Mouse (Mus musculus) lung, postnatal 36 days (tissue): ENCODE measurements around the gene Arhgef3.
A peak's percentile ranks its signal among the peaks of the same experiment; 100 is the strongest.

Source experiments
- DNase-seq: peaks from one replicate; pipeline ENCODE4 v3.0.0; 2022; ENCODE audit warnings: mixed read lengths

Arhgef3 gene

DNA sequence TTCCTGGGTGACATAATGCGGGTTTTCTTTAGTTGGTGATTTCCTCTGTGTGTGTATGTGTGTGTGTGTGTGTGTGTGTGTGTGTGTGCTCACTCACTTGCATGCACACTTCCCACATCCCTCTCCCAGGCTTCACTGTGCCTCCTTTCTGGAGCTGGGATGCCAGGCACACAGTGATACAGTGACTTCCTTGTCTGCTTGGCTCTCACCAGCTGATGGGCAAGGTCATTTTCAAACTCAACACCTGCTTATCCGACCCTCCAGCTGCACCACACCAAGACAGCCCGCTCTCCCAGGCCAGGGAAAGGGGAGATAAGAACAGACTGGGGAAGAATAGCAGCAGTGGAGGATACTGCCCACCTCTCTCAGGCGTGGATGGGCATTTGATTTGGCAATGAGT, 52.5 kb downstream of the Arhgef3 start:
- DNase-seq: no peak

DNA sequence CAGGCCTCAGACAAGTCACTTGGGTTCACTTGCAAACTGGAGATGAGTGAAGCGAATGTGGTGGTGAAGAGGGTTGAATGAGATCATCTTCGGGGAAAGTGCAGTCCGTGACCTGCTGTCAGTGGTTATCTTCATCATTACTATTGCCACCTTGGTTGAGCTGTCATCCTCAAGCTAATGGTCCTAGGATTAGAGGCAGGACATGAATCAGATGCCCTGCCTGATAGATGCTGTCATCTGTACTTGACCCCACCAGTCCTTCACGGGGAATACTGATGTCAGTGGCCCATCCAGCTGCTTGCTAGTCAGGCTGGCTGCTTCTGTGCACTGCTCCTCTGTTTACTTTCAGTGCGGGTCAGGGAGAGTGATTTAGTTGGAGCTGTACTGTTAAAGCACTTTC, 53.7 kb downstream of the Arhgef3 start:
- DNase-seq: no peak

DNA sequence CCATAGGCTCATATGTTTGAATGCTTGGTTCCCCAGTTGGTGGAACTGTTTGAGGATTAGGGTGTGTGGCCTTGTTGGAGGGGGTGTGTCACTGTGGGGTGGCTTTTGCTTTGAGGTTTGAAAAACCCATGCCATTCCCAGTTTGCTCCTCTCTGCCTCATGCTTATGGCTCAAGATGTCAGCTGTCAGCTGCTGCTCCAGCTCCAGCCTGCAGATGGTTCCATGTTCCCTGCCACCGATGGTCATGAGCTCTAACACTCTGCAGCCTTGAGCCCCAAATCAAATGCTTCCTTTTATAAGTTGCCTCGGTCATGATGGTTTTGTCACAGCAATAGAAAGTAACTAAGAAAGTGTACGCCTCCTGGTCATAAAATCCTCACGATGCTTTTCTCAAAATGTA, 54.6 kb downstream of the Arhgef3 start:
- no peak for DNase-seq

DNA sequence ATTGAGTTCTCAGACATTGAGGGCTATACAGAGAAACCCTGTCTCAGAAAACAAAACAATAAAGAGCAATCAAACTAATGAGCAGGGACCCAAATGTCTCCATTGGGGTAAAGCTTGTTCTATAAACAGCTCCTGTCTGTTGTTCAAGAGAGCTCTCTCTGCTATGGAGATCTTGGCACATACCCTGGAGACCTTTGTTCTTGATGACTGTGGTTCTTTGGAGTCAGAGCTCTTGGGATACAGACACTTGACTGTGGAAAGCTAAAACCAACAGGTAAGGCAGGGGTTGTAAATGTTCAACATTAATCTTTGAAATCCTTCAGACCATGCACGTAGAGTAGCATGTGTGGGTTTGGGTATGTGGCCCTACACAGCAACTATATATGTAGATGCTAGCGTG, 55.7 kb downstream of the Arhgef3 start:
- DNase-seq: no peak

DNA sequence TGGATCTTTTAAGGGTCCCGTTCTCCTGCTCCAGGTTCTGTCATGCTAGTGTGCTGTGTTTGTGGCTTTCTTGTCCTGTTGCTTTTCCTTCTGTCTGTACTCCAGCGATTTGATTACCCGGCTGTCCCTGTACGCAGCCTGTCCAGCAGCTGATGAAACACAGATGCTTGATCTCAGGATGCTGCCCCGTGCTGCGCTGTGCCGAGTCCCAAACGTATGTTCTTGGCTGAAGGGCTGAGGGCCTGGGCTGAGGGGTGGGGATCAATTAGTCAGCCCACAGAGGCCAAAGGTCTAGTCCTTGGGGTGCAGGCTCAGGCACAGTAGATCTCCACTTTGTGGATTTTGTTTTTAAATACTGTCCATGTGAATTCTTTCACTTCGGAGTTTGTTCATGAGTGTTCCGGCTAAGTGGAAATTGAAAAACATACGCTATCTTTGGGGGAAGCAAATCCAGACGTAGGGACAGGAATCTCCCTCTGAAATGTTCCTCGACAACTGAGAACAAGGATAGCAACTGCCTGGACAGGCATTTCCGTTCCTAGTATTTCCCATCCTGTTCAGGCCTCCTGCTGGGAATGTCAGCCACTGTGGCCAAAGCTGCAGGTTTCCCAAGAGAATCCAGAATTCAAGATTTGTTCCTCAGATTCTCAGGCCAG, 56.6 kb downstream of the Arhgef3 start:
- peak; percentile 37 for DNase-seq

DNA sequence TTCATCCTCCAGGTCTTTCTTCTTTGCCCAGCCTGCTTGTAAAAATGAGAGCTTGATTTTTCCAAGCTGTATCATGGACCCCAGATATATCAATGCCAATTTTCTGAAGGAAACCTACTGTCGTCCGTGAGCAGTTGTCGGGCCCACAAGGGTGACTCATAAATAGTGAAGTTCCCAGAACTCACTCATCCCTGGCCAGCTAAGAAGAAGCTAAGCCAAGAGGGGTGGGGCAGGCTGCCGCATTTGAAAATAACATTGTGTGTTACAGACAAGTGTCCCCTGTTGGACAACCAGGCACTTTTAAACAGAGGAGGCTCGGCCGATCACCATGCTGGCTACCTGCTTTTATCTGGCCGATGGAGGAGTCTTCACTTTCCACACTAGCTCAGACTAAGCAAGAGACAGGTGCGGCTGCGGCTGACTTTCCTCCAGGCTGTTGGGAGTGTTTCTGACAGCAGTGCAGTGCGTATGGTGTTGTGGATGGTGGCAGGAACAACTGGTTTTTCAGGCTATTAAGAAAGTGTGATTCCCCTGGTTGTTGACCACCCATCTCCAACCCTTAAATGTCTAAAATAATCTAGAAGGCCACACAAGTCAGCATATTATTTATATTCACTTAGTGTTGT, 58.6 kb downstream of the Arhgef3 start:
- peak; percentile 85 for DNase-seq

DNA sequence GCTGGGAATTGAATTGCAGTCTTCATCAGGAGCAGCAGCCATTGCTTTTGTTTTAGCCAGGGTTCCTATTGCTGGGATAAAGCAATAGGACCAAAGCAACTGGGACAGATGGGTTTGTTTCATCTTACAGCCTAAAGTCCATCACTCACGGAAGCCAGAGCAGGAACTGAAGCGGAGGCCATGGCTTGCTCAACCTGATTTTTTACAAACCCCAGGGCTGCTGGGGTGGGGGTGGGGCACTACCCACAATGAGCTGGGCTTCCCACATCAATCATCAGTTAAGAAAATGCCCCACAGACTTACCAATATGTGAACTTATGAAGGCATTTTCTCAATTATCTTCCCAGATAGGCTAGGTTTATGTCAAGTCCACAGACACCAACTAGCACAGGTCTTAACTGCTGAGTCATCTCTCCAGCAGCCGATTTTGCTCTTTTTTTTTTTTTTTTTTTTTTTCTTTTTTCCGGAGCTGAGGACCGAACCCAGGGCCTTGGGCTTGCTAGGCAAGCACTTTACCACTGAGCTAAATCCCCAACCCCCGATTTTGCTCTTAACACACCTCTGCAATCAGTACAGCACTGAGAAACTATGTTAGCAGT, 59.6 kb downstream of the Arhgef3 start:
- no peak for DNase-seq

DNA sequence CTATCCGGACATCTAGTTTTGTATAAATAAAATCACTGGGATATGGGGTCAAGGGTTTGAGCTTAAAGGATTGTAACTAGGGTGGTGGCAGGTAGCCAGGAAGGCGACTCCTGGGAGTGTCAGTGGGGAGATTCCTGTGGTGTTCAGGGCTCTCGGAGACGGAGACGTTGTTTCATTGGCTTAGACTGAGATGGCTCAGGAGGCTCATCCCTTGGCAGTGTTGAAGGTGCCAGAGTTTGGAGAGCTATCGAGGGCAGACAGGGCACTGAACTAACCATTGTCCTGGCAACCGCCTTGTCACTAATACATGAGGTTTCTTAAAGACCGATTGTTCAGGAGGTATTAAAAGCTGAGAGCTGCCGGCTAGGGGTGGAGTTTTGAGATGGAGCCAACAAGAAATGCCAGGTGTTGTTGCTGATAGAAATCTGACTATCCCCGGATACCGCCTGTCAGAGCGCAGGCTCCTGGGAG, 60.2 kb downstream of the Arhgef3 start:
- peak; percentile 62 for DNase-seq

DNA sequence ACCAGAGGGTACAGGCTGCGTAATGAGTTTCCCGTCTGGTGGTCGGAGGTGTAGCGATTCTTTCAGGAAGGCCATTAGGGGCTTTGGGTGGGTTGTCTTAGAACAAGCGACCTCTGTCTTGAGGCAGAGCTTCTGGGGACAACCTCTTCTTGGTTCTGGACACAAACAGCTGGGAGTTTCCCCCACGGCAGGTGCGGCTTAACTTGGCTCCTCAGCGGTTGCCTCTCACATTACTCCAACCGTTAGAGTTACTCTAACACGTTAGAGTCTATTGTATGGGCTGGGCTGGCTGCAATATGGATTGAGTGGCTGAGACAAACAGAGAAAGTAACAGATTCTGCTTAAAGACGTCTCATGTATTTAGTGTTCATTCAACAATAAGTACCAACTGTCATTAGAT, 60.6 kb downstream of the Arhgef3 start:
- DNase-seq: no peak

DNA sequence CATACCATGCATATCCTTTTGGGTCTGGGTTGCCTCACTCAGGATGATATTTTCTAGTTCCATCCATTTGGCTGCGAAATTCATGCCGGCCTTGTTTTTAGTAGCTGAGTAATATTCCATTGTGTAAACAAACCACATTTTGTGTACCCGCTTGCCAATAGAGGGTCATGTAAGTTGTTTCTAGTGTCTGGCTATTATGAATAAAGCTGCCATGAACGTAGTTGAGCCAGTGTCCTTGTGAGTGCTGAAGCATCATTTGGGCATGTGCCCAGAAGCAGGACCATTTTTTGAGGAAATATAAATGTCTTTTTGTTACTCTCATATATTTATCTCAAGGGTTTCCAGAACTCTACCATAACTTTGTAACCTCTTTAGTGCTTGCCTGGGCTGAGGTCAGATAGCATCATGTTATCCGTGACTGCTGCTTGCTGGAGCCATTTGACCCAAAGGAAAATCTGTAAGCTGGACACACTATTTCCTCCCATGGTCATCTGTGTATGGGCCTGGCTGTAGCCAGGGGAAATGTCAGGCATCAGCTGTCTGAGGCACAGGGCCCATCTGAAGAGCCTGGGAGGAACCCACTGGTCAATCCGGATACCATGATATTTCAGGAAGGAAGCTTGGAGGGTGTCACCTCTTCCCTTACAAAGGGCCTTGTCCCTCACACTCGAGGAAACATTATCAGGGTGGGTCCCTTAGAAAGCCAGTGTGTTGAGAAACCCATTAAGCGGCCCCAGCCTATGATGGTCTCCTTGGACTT, 63.3 kb downstream of the Arhgef3 start:
- DNase-seq: peak; percentile 83

DNA sequence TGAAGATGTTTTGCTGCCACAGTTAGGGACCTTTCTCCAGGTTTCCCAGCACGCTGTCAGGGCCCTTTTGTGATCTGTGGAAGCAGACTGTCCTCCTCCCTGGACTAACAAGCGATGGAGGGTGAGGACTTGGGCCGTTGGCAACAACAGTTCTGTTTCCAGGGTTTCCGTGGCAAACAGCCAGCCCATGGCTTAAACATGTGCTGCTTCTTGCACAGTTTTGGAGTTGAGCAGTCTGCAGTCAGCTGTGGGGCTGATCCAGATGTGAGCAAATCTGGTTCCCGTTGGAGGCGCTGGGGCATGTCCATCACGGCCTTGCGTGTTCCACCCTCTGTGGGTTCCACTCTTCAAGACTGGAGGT, 63.8 kb downstream of the Arhgef3 start:
- peak; percentile 90 for DNase-seq

DNA sequence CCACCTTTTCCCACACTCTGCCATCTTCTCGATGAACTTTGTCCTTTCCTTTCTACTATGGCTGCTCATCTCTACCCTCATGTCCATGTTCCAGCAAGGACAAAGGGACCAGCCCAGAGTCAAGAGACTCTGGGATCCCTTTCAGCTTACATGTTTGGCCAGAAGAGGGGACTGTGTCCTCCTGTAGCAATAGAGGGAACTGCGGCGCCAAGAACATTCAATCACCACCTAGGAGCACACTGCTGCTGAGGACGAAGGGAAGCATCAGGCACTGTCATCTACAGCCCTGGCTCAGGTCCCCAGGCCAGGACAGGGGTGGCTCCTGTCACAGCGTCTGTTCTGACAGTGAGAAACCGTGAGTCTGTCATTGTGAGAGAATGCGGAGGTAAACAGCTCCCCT, 65.1 kb downstream of the Arhgef3 start:
- no peak for DNase-seq

DNA sequence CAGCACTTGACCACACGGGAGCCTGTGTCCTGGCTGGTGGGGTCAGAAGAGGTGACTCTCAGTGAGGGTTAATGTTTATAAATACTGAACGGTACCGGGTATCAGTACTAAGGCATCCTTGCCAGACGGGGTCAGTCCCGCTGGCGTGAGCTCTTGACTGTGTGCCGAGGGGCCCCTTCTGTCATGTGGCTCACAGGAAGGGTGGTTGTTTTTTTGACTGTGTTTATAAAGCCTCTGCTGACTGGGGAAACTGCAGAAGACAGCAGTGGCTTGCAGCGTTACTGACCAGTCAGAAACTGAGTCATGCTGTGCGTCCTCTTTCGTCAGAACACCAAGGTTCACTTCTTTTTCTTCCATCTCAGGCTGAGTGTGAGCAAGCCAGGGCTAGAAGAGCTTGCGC, 67.4 kb downstream of the Arhgef3 start:
- DNase-seq: peak; percentile 81

DNA sequence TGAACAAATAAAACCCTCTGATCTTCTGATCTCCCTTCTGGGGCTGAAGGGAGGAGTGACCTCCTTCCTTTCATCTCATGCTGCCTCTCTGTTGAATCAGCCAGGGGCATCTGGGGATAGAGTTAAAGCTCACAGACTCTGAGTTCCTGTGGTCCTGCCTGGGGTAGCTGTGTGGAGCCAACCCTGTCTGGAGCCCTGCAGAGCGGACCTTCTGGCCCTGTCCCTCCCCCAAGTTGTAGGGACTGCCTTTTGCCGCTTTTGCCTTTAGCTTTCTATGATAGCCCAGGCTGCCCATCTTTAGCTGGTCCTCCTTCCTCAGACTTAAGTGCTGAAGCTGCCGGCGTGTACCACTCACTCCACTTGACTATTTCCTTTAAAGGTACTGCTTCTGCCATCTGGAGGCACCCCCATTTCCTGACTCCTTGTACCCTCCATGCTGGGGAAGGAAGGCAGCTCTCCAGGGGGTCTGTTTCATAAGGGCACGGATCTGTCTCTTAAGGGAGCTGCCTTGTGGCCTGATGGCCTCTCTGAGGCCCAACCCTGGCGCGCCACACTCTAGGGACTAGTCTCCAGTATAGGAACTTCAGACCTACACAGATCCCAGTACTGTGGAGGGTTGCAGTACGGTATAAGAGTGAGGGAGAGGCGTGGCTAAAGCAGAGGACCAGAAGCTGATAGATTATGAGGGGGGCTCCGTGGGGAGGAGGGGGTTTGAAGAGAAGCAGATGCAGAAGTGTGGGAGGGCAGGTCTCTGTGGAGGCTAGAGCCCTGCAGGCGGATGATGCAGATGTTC, 68.1 kb downstream of the Arhgef3 start:
- DNase-seq: no peak

DNA sequence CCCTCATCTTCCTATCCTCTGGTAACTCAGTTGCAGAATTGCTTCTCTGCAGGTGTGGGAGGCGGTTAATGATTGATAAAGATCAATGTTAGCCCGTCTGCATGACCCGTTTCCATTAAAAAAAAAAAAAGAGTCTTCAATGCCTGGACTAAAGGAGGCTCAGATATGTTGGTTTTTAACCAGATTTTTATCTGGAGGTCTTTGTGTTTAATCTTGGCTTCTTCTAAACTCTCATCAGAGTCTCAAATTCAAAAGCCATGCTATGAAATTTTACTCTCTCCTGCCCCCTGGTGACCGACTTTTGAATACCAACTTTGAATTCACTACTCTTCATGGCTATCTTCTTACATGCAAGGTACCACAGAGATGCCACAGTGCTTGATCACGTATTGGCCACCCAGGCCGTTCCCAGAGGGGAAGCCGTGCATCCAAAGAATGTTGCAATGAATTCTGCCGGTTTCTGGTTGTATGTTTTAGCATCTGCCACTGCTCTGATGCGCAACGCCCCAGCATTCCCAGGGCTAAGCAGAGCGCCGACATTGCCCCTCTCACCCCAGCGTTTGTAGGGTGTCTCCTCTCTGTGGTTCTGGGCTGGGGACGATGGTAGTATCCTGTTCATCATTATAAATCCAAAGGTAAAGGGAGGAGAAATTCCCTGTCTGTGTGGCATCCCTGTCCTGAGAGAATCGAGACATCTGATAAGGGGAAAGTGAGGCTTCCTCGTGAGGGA, 69.0 kb downstream of the Arhgef3 start:
- peak; percentile 89 for DNase-seq

DNA sequence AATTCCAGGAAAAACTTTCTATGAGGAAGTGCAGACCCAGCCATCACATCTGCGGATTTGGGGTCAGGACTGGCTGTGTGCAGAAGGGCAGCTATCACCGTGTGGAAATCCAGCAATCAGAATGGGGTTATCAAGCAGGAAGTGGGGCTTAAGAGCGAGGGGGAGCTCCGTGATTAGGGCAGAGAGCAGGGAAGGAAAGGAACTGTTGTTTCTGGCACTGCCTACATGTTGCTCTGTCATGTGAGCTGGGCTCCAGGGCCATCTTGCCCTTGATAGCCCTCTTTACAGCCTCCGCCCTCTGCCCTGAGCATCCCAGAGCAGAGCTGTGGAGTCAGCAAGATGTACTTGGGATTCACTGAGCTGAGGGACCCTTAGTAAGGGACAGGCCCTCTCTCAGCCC, 71.2 kb downstream of the Arhgef3 start:
- no peak for DNase-seq

DNA sequence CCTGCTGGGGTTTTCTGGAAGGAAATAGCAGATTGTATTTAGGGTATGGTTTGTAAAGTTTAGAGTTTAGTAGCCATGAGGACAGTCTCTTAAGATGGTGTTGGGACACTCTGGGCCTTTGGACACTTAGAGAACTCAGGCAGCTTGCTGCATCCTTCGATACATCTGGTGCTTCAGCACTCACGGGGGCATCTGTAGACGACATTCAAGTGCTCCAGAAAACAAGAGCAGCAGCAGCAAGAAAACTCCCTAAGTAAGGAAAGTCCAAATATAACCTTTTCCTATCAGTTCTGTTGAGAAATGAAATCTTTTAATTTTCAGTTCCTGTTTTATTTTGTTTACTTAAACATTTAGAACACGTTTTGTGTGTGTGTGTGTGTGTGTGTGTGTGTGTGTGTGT, 71.9 kb downstream of the Arhgef3 start:
- DNase-seq: no peak

DNA sequence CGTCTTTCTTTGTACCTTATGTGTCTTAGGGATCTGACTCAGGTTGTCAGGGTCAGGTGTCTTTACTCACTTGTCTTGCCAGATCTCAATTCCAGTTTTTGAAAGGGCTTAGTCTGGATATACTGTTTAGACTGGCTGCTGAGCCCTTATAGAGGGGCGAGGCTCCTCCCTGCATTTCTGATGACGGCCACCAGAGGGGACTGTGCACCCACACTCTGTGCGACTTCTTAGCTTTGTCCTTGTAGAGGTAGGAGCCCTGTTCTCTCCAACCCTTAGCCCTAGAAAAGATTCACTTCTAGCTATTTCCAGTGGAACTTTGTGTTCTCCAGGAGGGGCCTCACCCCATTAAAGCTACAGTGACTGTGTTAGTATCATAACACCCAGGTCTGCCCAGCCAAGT, 72.3 kb downstream of the Arhgef3 start:
- peak; percentile 88 for DNase-seq

DNA sequence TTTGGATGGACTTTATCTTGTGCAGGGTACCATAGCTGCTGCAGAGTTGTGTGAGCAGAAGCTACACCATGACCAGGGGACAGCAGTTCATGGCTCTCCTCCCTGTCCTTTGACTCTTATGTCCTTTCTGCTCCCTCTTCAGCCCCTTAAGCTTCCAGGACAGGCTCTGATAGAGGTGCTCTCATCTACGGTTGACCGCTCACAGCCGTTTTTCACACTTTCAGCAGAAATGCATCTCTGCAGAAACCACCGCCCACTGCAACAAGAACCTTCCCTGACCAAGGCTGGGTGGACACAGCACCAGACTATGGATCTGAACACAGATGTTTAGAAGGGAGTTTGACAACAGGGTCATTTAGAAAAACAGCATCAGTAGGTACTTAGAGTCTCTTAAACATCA, 73.2 kb downstream of the Arhgef3 start:
- DNase-seq: no peak

DNA sequence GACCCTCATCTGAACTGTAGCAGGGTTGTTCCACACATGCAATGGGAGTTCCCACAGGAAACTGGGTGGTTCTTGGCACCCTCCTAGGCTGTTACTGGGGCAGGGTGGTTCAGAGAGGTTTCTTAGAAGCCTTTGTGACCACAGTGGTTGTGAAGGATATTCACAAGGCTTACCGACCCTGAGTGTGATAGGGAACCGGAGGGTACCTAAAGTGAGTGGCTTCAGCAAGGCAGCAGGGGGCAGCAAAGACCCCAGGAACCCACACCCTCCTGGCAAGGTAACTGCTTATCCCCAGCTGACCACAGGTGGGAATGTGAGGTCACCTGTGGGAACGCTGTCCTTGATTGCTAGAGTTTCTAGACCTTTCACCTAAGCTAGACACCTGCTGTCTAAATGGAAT, 77.8 kb downstream of the Arhgef3 start:
- DNase-seq: peak; percentile 45

DNA sequence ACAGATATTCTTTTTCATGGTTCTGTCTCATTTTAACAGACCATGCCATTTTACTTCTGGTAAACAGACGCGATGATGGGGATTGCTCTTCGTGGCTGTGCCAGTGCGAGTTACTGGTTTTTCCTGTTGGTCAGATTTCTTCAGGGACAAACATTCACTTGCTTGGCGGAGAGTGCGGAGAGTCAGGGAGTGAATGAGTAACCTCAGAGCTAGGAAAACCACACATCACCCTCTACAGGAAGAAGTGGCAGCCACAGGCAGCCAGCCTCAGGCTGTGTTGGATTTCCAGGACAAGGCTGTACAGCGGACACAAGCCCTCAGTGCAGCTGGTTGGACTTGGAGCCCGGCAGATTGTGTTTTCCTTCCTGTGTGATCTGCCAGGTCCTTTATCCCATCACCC, 82.3 kb downstream of the Arhgef3 start:
- DNase-seq: no peak

DNA sequence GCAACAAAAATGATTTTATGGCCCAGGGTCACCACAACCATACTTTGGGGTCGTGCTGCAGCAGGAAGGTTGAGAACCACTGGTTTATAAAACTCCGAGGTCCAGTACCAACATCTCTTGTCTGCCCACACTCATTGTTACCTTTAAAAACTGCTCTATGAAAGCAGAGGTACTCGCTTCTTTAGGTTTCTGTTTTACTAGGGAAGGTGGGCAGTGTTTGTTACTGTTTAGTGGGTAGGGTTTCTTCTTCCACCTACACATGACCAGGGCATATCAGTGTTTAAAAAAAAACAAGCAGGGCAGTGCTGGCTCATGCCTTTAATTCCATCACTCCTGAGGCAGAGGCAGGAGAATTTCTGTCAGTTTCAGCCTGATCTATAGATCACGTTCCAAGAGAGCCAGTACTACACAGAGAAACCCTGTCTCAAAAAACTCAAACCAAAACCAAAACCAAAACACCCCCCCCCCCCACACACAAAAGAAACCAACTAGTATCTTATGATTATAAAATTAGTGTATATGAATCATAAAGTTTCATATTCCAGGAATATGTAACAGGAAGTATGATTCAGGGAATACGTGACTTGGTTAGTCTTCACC, 83.9 kb downstream of the Arhgef3 start:
- no peak for DNase-seq
